ENCODE assay signal across 15 mouse cellular contexts in the genomic region with DNA sequence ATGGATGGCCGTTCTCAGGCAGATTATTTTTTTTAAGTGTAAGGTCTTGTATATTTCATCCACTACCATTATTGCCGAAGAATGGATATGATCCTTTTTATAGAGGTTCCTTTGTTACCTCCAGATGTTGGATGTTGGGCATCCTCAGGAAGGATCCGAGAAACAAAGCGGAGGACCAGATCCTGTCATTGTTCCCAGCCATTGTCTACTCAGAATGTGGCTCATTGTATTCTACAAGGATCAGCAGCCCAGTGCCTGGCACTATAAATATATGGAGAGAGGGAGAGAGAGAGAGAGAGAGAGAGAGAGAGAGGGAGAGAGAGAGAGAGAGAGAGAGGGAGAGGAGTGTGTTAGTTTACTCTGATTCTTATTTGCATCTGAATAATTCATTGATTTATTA. TPM values are rescaled to one million over a fixed set of nuclear protein-coding genes. Genes with fewer than 3 reads are reported as not detected.
DNase-seq lines count a peak whose midpoint lies in the region; ATAC-seq and TF ChIP-seq lines count a peak whose summit lies in the region.
"Had no signal": no experiment of that assay in that cellular context is flagged by ENCODE, and none has a peak within 500 bp of the region (broad histone marks: within the 10 kb centered on the region; RNA-seq: fewer than 3 reads in every experiment).

No protein-coding gene starts in this region.

- H3K9me3 ChIP-seq in kidney, embryonic 15.5 days (replicated peaks): no peaks in the 10 kb centered on the region
- no peaks in the 10 kb centered on the region for H3K9me3 ChIP-seq in kidney, embryonic 14.5 days (ENCODE audit: control insufficient read depth, low read length)
- H3K9me3 ChIP-seq in lung, postnatal 0 days (ENCODE audit: low read length): no peaks in the 10 kb centered on the region
- H3K9me3 ChIP-seq: embryonic facial prominence, embryonic 10.5 days; hindbrain, embryonic 12.5 days; limb, embryonic 15.5 days; midbrain, embryonic 10.5 days had no signal

- peaks cover 14% of the 10 kb centered on the region for H3K36me3 ChIP-seq in kidney, embryonic 15.5 days
- H3K36me3 ChIP-seq in kidney, embryonic 14.5 days (ENCODE audit: control insufficient read depth, insufficient read depth, low read length): peaks cover 5% of the 10 kb centered on the region; the same call in 1 of the 2 replicates
- H3K36me3 ChIP-seq in lung, postnatal 0 days (ENCODE audit: insufficient read depth, low read length): no peaks in the 10 kb centered on the region

- 0 out of 2 replicates have a peak, but pooled peaks cover under 1% of the 10 kb centered on the region for H3K27me3 ChIP-seq in kidney, embryonic 15.5 days
- H3K27me3 ChIP-seq in kidney, embryonic 14.5 days (ENCODE audit: control insufficient read depth, insufficient read depth, low read length): no peaks in the 10 kb centered on the region
- no peaks in the 10 kb centered on the region for H3K27me3 ChIP-seq in lung, postnatal 0 days (replicated peaks; ENCODE audit: insufficient read depth, low read length)
- H3K27me3 ChIP-seq: hindbrain, embryonic 12.5 days; limb, embryonic 15.5 days had no signal

- peaks cover 51% of the 10 kb centered on the region for H3K4me1 ChIP-seq in kidney, embryonic 15.5 days
- peaks cover 31% of the 10 kb centered on the region for H3K4me1 ChIP-seq in kidney, embryonic 14.5 days (ENCODE audit: control insufficient read depth, insufficient read depth, low read length)
- peaks cover 19% of the 10 kb centered on the region; the same call in 1 of the 2 replicates for H3K4me1 ChIP-seq in lung, postnatal 0 days (ENCODE audit: insufficient read depth, low read depth, low read length)

- DNase-seq in heart, adult 11 months: peak; percentile 66
- no peak for DNase-seq in heart, postnatal 36 days
- no peak for DNase-seq in lung, postnatal 0 days (ENCODE audit: low spot score)
- no peak for DNase-seq in lung, postnatal 4 days
- peak; percentile 52 for DNase-seq in telencephalon, adult 2 months (ENCODE audit: low read depth, low spot score)
- no peak for DNase-seq in right cerebral cortex, postnatal 10 days (ENCODE audit: low spot score in 2 of 2)
- DNase-seq: gastrocnemius, postnatal 14 days had no signal

- intact Hi-C loops in heart, postnatal 36 days (cut with DNase I): loop anchor here (2.0 kb wide), 1 partner anchor 50 kb away; no protein-coding TSS in a partner anchor

- no peak overlapping the region for H3K4me2 ChIP-seq in kidney, embryonic 15.5 days
- H3K4me2 ChIP-seq in kidney, embryonic 14.5 days (replicated peaks; ENCODE audit: low read depth, low read length): no peak overlapping the region
- no peak overlapping the region for H3K4me2 ChIP-seq in lung, postnatal 0 days (replicated peaks; ENCODE audit: low read depth, low read length)
- H3K4me2 ChIP-seq: hindbrain, embryonic 12.5 days; limb, embryonic 15.5 days had no signal

- 70% methylated on average over 4 of the region's 4 CpGs for WGBS in kidney, embryonic 15.5 days
- WGBS in kidney, embryonic 14.5 days: 70% methylated on average over 4 of the region's 4 CpGs
- WGBS in lung, postnatal 0 days: 44% methylated on average over 4 of the region's 4 CpGs

- H3K9ac ChIP-seq in kidney, embryonic 15.5 days: no peak overlapping the region
- no peak overlapping the region for H3K9ac ChIP-seq in kidney, embryonic 14.5 days (ENCODE audit: low read depth, low read length)
- no peak overlapping the region for H3K9ac ChIP-seq in lung, postnatal 0 days (replicated peaks; ENCODE audit: low read depth)
- H3K9ac ChIP-seq: hindbrain, embryonic 12.5 days; limb, embryonic 15.5 days had no signal

- TF ChIP-seq CTCF in lung, postnatal 0 days (IDR thresholded peaks at IDR 0.05): no peak

- no peak overlapping the region for H3K4me3 ChIP-seq in kidney, embryonic 15.5 days (replicated peaks)
- no peak overlapping the region for H3K4me3 ChIP-seq in kidney, embryonic 14.5 days (ENCODE audit: low read length)
- no peak overlapping the region for H3K4me3 ChIP-seq in lung, postnatal 0 days (ENCODE audit: low read depth, low read length)
- H3K4me3 ChIP-seq: embryonic facial prominence, embryonic 10.5 days; hindbrain, embryonic 12.5 days; limb, embryonic 15.5 days; midbrain, embryonic 10.5 days had no signal

- 0 out of 2 replicates have a peak overlapping the region, but pooled peaks have one; percentile 88 for H3K27ac ChIP-seq in kidney, embryonic 15.5 days
- H3K27ac ChIP-seq in kidney, embryonic 14.5 days (ENCODE audit: low read depth, low read length): no peak overlapping the region
- peak overlapping the region; percentile 82 for H3K27ac ChIP-seq in lung, postnatal 0 days (ENCODE audit: low read length)
- H3K27ac ChIP-seq: hindbrain, embryonic 12.5 days; limb, embryonic 15.5 days; midbrain, embryonic 10.5 days had no signal

- ATAC-seq in kidney, embryonic 15.5 days (replicated peaks; ENCODE audit: low FRiP score): no peak
- ATAC-seq in kidney, embryonic 14.5 days (ENCODE audit: low FRiP score, low TSS enrichment): no peak
- no peak for ATAC-seq in lung, postnatal 0 days
- ATAC-seq: activated CD4-positive, CD25-positive, alpha-beta regulatory T cell, adult 4 months; forebrain, embryonic 16.5 days had no signal

- TF ChIP-seq EP300 in lung, postnatal 0 days (IDR thresholded peaks at IDR 0.05): no peak

RNA-seq across cellular contexts. Expression of gene Adam19, which starts 6.8 kb away (rescaled TPM):
- 10 to 100 TPM; 21.2 to 49.2 TPM for total RNA-seq in heart, postnatal 36 days (2021)
- polyA plus RNA-seq in kidney, embryonic 15.5 days (2015; fragmentation: Nextera tagmentation; extraction: Ambion mirVana): 14.4 and 17.9 TPM in 2 replicates
- 7.6 and 14.7 TPM in 2 replicates for polyA plus RNA-seq in kidney, embryonic 14.5 days (2014; fragmentation: Nextera tagmentation; extraction: Ambion mirVana)
- 11.4 and 12.4 TPM in 2 replicates for polyA plus RNA-seq in lung, postnatal 0 days (2015; fragmentation: Nextera tagmentation; extraction: Ambion mirVana)

RNA-seq across cellular contexts. Expression of gene Gm12166, which starts 10.4 kb away (rescaled TPM):
- 1 to 10 TPM; 1.3 to 1.9 TPM for total RNA-seq in heart, postnatal 36 days (2021)
- 2.8 and 6.7 TPM in 2 replicates for polyA plus RNA-seq in kidney, embryonic 15.5 days (2015; fragmentation: Nextera tagmentation; extraction: Ambion mirVana)
- 5.0 and 5.4 TPM in 2 replicates for polyA plus RNA-seq in kidney, embryonic 14.5 days (2014; fragmentation: Nextera tagmentation; extraction: Ambion mirVana)
- polyA plus RNA-seq in lung, postnatal 0 days (2015; fragmentation: Nextera tagmentation; extraction: Ambion mirVana): 8.0 and 8.3 TPM in 2 replicates

Comparison
In these comparisons a context has a peak if more than half of its experiments do, and no peak if none do; other contexts are left out.
1. DNase-seq: peak in heart, adult 11 months (single experiment) and telencephalon, adult 2 months (single experiment); none in heart, postnatal 36 days (0 of 2), lung, postnatal 0 days (single experiment), lung, postnatal 4 days (0 of 2) and right cerebral cortex, postnatal 10 days (0 of 2).